Mouse (Mus musculus): ENCODE results near the gene Pla1a. TPM values are rescaled to one million over a fixed set of nuclear protein-coding genes. Genes with fewer than 3 reads are reported as not detected.
A peak's percentile ranks its signal among the peaks of the same experiment; 100 is the strongest.

Pla1a gene
- polyA plus RNA-seq, 1 experiment from 2014 or later = 0.23 TPM

- no peaks in the 10 kb centered on the region for H3K36me3 ChIP-seq (ENCODE audit: control insufficient read depth, insufficient read depth, low read length)
- H3K4me1 ChIP-seq (ENCODE audit: control insufficient read depth, insufficient read depth, low read length) = no peaks in the 10 kb centered on the region
- H3K27me3 ChIP-seq (ENCODE audit: control insufficient read depth, insufficient read depth, low read length) = no peaks in the 10 kb centered on the region
- no peak overlapping the region for H3K27ac ChIP-seq (ENCODE audit: low read depth, low read length)
- no peak for ATAC-seq (ENCODE audit: low FRiP score)
- H3K9ac ChIP-seq (ENCODE audit: low read length) = no peak overlapping the region
- no peak overlapping the region for H3K4me3 ChIP-seq (ENCODE audit: low read depth, low read length)
- no peak for DNase-seq (ENCODE audit: low spot score, missing footprints)
- WGBS = 84% methylated on average over 7 of the region's 7 CpGs
- H3K9me3 ChIP-seq (ENCODE audit: control insufficient read depth, low read length) = no peaks in the 10 kb centered on the region
- no peak overlapping the region for H3K4me2 ChIP-seq
These were observed 29.2 kb upstream of the Pla1a start for GRCm38 (mm10) chr16:38462161-38462560.

- Histone ChIP-seq H3K36me3 (ENCODE audit: control insufficient read depth, insufficient read depth, low read length) (no peaks in the 10 kb centered on the region), H3K27me3 (ENCODE audit: control insufficient read depth, insufficient read depth, low read length) (no peaks in the 10 kb centered on the region), H3K4me3 (ENCODE audit: low read depth, low read length) (no peak overlapping the region), H3K27ac (ENCODE audit: low read depth, low read length) (no peak overlapping the region), H3K4me1 (ENCODE audit: control insufficient read depth, insufficient read depth, low read length) (no peaks in the 10 kb centered on the region), H3K4me2 (no peak overlapping the region), H3K9ac (ENCODE audit: low read length) (no peak overlapping the region), H3K9me3 (ENCODE audit: control insufficient read depth, low read length) (no peaks in the 10 kb centered on the region)
- 87% methylated on average over 8 of the region's 8 CpGs for WGBS
- no peak for DNase-seq (ENCODE audit: low spot score, missing footprints)
- no peak for ATAC-seq (ENCODE audit: low FRiP score)
These were observed 28.8 kb upstream of the Pla1a start for GRCm38 (mm10) chr16:38461749-38462148.

- WGBS = 91% methylated on average over 4 of the region's 4 CpGs
- Histone ChIP-seq H3K4me1 (ENCODE audit: control insufficient read depth, insufficient read depth, low read length) (no peaks in the 10 kb centered on the region), H3K4me2 (no peak overlapping the region), H3K36me3 (ENCODE audit: control insufficient read depth, insufficient read depth, low read length) (no peaks in the 10 kb centered on the region), H3K27me3 (ENCODE audit: control insufficient read depth, insufficient read depth, low read length) (no peaks in the 10 kb centered on the region), H3K9me3 (ENCODE audit: control insufficient read depth, low read length) (no peaks in the 10 kb centered on the region), H3K27ac (ENCODE audit: low read depth, low read length) (no peak overlapping the region), H3K9ac (ENCODE audit: low read length) (no peak overlapping the region), H3K4me3 (ENCODE audit: low read depth, low read length) (no peak overlapping the region)
- ATAC-seq (ENCODE audit: low FRiP score) = no peak
- peak; percentile 35 for DNase-seq (ENCODE audit: low spot score, missing footprints)
These were observed 27.0 kb upstream of the Pla1a start for GRCm38 (mm10) chr16:38459990-38460389.

GRCm38 (mm10) chr16:38458600-38459280 is 25.8 kb upstream of the Pla1a start:
- no peaks in the 10 kb centered on the region for H3K27me3 ChIP-seq (ENCODE audit: control insufficient read depth, insufficient read depth, low read length)
- no peaks in the 10 kb centered on the region for H3K9me3 ChIP-seq (ENCODE audit: control insufficient read depth, low read length)
- no peak overlapping the region for H3K4me2 ChIP-seq
- H3K4me3 ChIP-seq (ENCODE audit: low read depth, low read length) = no peak overlapping the region
- no peak overlapping the region for H3K9ac ChIP-seq (ENCODE audit: low read length)
- ATAC-seq (ENCODE audit: low FRiP score) = no peak
- no peaks in the 10 kb centered on the region for H3K36me3 ChIP-seq (ENCODE audit: control insufficient read depth, insufficient read depth, low read length)
- 67% methylated on average over 6 of the region's 6 CpGs for WGBS
- DNase-seq (ENCODE audit: low spot score, missing footprints) = peak; percentile 47
- no peak overlapping the region for H3K27ac ChIP-seq (ENCODE audit: low read depth, low read length)
- H3K4me1 ChIP-seq (ENCODE audit: control insufficient read depth, insufficient read depth, low read length) = no peaks in the 10 kb centered on the region

GRCm38 (mm10) chr16:38456812-38457567 is 24.0 kb upstream of the Pla1a start:
- H3K9me3 ChIP-seq (ENCODE audit: control insufficient read depth, low read length) = no peaks in the 10 kb centered on the region
- no peaks in the 10 kb centered on the region for H3K27me3 ChIP-seq (ENCODE audit: control insufficient read depth, insufficient read depth, low read length)
- no peak overlapping the region for H3K9ac ChIP-seq (ENCODE audit: low read length)
- DNase-seq (ENCODE audit: low spot score, missing footprints) (peak; percentile 57), ATAC-seq (ENCODE audit: low FRiP score) (no peak)
- H3K4me1 ChIP-seq (ENCODE audit: control insufficient read depth, insufficient read depth, low read length) = 0 out of 2 replicates have a peak, but pooled peaks cover 4% of the 10 kb centered on the region
- H3K27ac ChIP-seq (ENCODE audit: low read depth, low read length) = no peak overlapping the region
- H3K4me3 ChIP-seq (ENCODE audit: low read depth, low read length) = no peak overlapping the region
- WGBS = 71% methylated on average over 11 of the region's 11 CpGs
- no peak overlapping the region for H3K4me2 ChIP-seq
- H3K36me3 ChIP-seq (ENCODE audit: control insufficient read depth, insufficient read depth, low read length) = no peaks in the 10 kb centered on the region

GRCm38 (mm10) chr16:38455511-38456418 is 22.8 kb upstream of the Pla1a start, which contains the start of gene Cd80:
Gene Cd80, plus strand, starts transcription at chr16:38455561.
- Histone ChIP-seq H3K36me3 (ENCODE audit: control insufficient read depth, insufficient read depth, low read length) (no peaks in the 10 kb centered on the region), H3K4me3 (ENCODE audit: low read depth, low read length) (no peak within 1 kb of the TSS), H3K27me3 (ENCODE audit: control insufficient read depth, insufficient read depth, low read length) (no peaks in the 10 kb centered on the region), H3K27ac (ENCODE audit: low read depth, low read length) (no peak within 1 kb of the TSS), H3K4me2 (no peak within 1 kb of the TSS), H3K9ac (ENCODE audit: low read length) (no peak within 1 kb of the TSS), H3K9me3 (ENCODE audit: control insufficient read depth, low read length) (no peaks in the 10 kb centered on the region), H3K4me1 (ENCODE audit: control insufficient read depth, insufficient read depth, low read length) (peaks cover 10% of the 10 kb centered on the region)
- 77% methylated on average over 15 of the region's 17 CpGs for WGBS
- DNase-seq (ENCODE audit: low spot score, missing footprints) (peak; percentile 57), ATAC-seq (ENCODE audit: low FRiP score) (no peak)

GRCm38 (mm10) chr16:38454533-38455254 is 21.7 kb upstream of the Pla1a start:
- WGBS = 85% methylated on average over 11 of the region's 11 CpGs

GRCm38 (mm10) chr16:38453952-38454351 is 21.0 kb upstream of the Pla1a start:
- Histone ChIP-seq H3K4me3 (ENCODE audit: low read depth, low read length) (no peak overlapping the region), H3K9me3 (ENCODE audit: control insufficient read depth, low read length) (no peaks in the 10 kb centered on the region), H3K27me3 (ENCODE audit: control insufficient read depth, insufficient read depth, low read length) (no peaks in the 10 kb centered on the region), H3K9ac (ENCODE audit: low read length) (no peak overlapping the region), H3K4me2 (no peak overlapping the region), H3K36me3 (ENCODE audit: control insufficient read depth, insufficient read depth, low read length) (0 out of 2 replicates have a peak, but pooled peaks cover 2% of the 10 kb centered on the region), H3K4me1 (ENCODE audit: control insufficient read depth, insufficient read depth, low read length) (peaks cover 10% of the 10 kb centered on the region), H3K27ac (ENCODE audit: low read depth, low read length) (no peak overlapping the region)
- DNase-seq (ENCODE audit: low spot score, missing footprints) = peak; percentile 78
- 93% methylated on average over 4 of the region's 4 CpGs for WGBS
- no peak for ATAC-seq (ENCODE audit: low FRiP score)

More at GRCm38 (mm10) chr16:38454533-38455254, 21.7 kb upstream of the Pla1a start:
- DNase-seq (ENCODE audit: low spot score, missing footprints) (peak; percentile 73), ATAC-seq (ENCODE audit: low FRiP score) (no peak)
- Histone ChIP-seq H3K9ac (ENCODE audit: low read length) (no peak overlapping the region), H3K27ac (ENCODE audit: low read depth, low read length) (no peak overlapping the region), H3K9me3 (ENCODE audit: control insufficient read depth, low read length) (no peaks in the 10 kb centered on the region), H3K4me2 (no peak overlapping the region), H3K36me3 (ENCODE audit: control insufficient read depth, insufficient read depth, low read length) (0 out of 2 replicates have a peak, but pooled peaks cover 2% of the 10 kb centered on the region), H3K27me3 (ENCODE audit: control insufficient read depth, insufficient read depth, low read length) (no peaks in the 10 kb centered on the region), H3K4me3 (ENCODE audit: low read depth, low read length) (no peak overlapping the region), H3K4me1 (ENCODE audit: control insufficient read depth, insufficient read depth, low read length) (peaks cover 10% of the 10 kb centered on the region)
